Mouse (Mus musculus): ENCODE measurements around the gene Rasl11a.
A peak's percentile ranks its signal among the peaks of the same experiment; 100 is the strongest.

The Rasl11a gene

GRCm38 (mm10) chr5:146844945-146845365 lies at the start of gene Rasl11a:
Gene Rasl11a, plus strand, starts transcription at chr5:146845071.
- DNase-seq (ENCODE audit: low spot score): peak; percentile 83

GRCm38 (mm10) chr5:146795728-146796127 lies 49.1 kb upstream of the Rasl11a start:
- no peak for DNase-seq (ENCODE audit: low spot score)

GRCm38 (mm10) chr5:146798031-146798430 lies 46.8 kb upstream of the Rasl11a start:
- DNase-seq (ENCODE audit: low spot score): no peak

GRCm38 (mm10) chr5:146806004-146806430 lies 38.9 kb upstream of the Rasl11a start:
- DNase-seq (ENCODE audit: low spot score): no peak

GRCm38 (mm10) chr5:146809951-146810350 lies 34.9 kb upstream of the Rasl11a start:
- DNase-seq (ENCODE audit: low spot score): no peak

GRCm38 (mm10) chr5:146812866-146813265 lies 32.0 kb upstream of the Rasl11a start:
- DNase-seq (ENCODE audit: low spot score): no peak

- DNase-seq (ENCODE audit: low spot score): no peak
Measured at GRCm38 (mm10) chr5:146813421-146813820, 31.4 kb upstream of the Rasl11a start.

- DNase-seq (ENCODE audit: low spot score): no peak
Measured at GRCm38 (mm10) chr5:146815394-146815793, 29.5 kb upstream of the Rasl11a start.

GRCm38 (mm10) chr5:146817583-146817982 lies 27.3 kb upstream of the Rasl11a start:
- no peak for DNase-seq (ENCODE audit: low spot score)

GRCm38 (mm10) chr5:146818906-146819623 lies 25.8 kb upstream of the Rasl11a start:
- no peak for DNase-seq (ENCODE audit: low spot score)

GRCm38 (mm10) chr5:146823005-146823404 lies 21.9 kb upstream of the Rasl11a start:
- no peak for DNase-seq (ENCODE audit: low spot score)

GRCm38 (mm10) chr5:146829528-146829927 lies 15.3 kb upstream of the Rasl11a start:
- DNase-seq (ENCODE audit: low spot score): no peak

GRCm38 (mm10) chr5:146832435-146832768 lies 12.5 kb upstream of the Rasl11a start:
- no peak for DNase-seq (ENCODE audit: low spot score)

GRCm38 (mm10) chr5:146832769-146833448 lies 12.0 kb upstream of the Rasl11a start, which contains the start of gene Rpl21:
Gene Rpl21, plus strand, starts transcription at chr5:146832890.
- peak; percentile 94 for DNase-seq (ENCODE audit: low spot score)

- DNase-seq (ENCODE audit: low spot score): no peak
Measured at GRCm38 (mm10) chr5:146833673-146834201, 11.1 kb upstream of the Rasl11a start.

GRCm38 (mm10) chr5:146834959-146835358 lies 9.9 kb upstream of the Rasl11a start:
- DNase-seq (ENCODE audit: low spot score): no peak

- DNase-seq (ENCODE audit: low spot score): no peak
Measured at GRCm38 (mm10) chr5:146837967-146838720, 6.7 kb upstream of the Rasl11a start.

- DNase-seq (ENCODE audit: low spot score): no peak
Measured at GRCm38 (mm10) chr5:146838836-146839648, 5.8 kb upstream of the Rasl11a start.

- DNase-seq (ENCODE audit: low spot score): no peak
Measured at GRCm38 (mm10) chr5:146839760-146840159, 5.1 kb upstream of the Rasl11a start.

GRCm38 (mm10) chr5:146840422-146840821 lies 4.4 kb upstream of the Rasl11a start:
- no peak for DNase-seq (ENCODE audit: low spot score)

- DNase-seq (ENCODE audit: low spot score): no peak
Measured at GRCm38 (mm10) chr5:146841301-146841700, 3.6 kb upstream of the Rasl11a start.

GRCm38 (mm10) chr5:146841996-146842395 lies 2.9 kb upstream of the Rasl11a start:
- DNase-seq (ENCODE audit: low spot score): no peak
